Mouse (Mus musculus) heart, adult 8-10 months (tissue): ENCODE data around the gene Saal1. TPM values are rescaled to one million over a fixed set of nuclear protein-coding genes. Genes with fewer than 3 reads are reported as not detected.
"Not testable (repeated sequence)": the region's sequence is repeated elsewhere in the genome, so short reads cannot be mapped to it uniquely, and the experiment has no call there.

ENCODE experiments used
- DNase-seq: peaks from one replicate; pipeline ENCODE4 v3.0.0; 2022; ENCODE audit warnings: low spot score
- total RNA-seq, 4 experiments: library from RNA; stranded (reverse); gene quantifications; 2 replicates each; pipeline ENCODE4 v1.2.4; 2022

Saal1 gene
- 1 to 10 TPM; 3.6 to 4.5 (median 3.9) TPM for total RNA-seq

GRCm38 (mm10) chr7:46710390-46710844, at the start of gene Saal1:
Gene Saal1, minus strand, starts transcription at chr7:46710680.
- DNase-seq = peak; percentile 68

- no peak for DNase-seq
Measured at GRCm38 (mm10) chr7:46751490-46751889, 41.0 kb upstream of the Saal1 start, which contains the start of gene Saa2. Gene Saa2, plus strand, starts transcription at chr7:46751790.

- DNase-seq = peak; percentile 25
Measured at GRCm38 (mm10) chr7:46748459-46748858, 38.0 kb upstream of the Saal1 start.

GRCm38 (mm10) chr7:46746381-46746780, 35.9 kb upstream of the Saal1 start:
- peak; percentile 49 for DNase-seq

- DNase-seq = no peak
Measured at GRCm38 (mm10) chr7:46745816-46746215, 35.3 kb upstream of the Saal1 start.

- DNase-seq = not testable (repeated sequence)
Measured at GRCm38 (mm10) chr7:46742880-46743279, 32.4 kb upstream of the Saal1 start, which contains the start of gene Saa1. Gene Saa1, minus strand, starts transcription at chr7:46742980.

GRCm38 (mm10) chr7:46740041-46740440, 29.6 kb upstream of the Saal1 start:
- not testable (repeated sequence) for DNase-seq

- no peak for DNase-seq
Measured at GRCm38 (mm10) chr7:46738561-46739460, 28.3 kb upstream of the Saal1 start.

GRCm38 (mm10) chr7:46734983-46735382, 24.5 kb upstream of the Saal1 start:
- no peak for DNase-seq

- DNase-seq = no peak
Measured at GRCm38 (mm10) chr7:46732458-46732857, 22.0 kb upstream of the Saal1 start, which contains the start of gene Saa4. Gene Saa4, minus strand, starts transcription at chr7:46732603.

GRCm38 (mm10) chr7:46727584-46727983, 17.1 kb upstream of the Saal1 start:
- DNase-seq = no peak

- DNase-seq = no peak
Measured at GRCm38 (mm10) chr7:46724396-46724795, 13.9 kb upstream of the Saal1 start.

GRCm38 (mm10) chr7:46723849-46724248, 13.4 kb upstream of the Saal1 start:
- no peak for DNase-seq

GRCm38 (mm10) chr7:46723354-46723753, 12.9 kb upstream of the Saal1 start:
- DNase-seq = no peak

- no peak for DNase-seq
Measured at GRCm38 (mm10) chr7:46720460-46720859, 10.0 kb upstream of the Saal1 start.

GRCm38 (mm10) chr7:46719526-46719925, 9.0 kb upstream of the Saal1 start:
- peak; percentile 42 for DNase-seq

GRCm38 (mm10) chr7:46718591-46719270, 8.3 kb upstream of the Saal1 start:
- no peak for DNase-seq

- peak; percentile 23 for DNase-seq
Measured at GRCm38 (mm10) chr7:46716897-46717296, 6.4 kb upstream of the Saal1 start.

- no peak for DNase-seq
Measured at GRCm38 (mm10) chr7:46715600-46715999, 5.1 kb upstream of the Saal1 start, which contains the start of gene Saa3. Gene Saa3, minus strand, starts transcription at chr7:46715700.

GRCm38 (mm10) chr7:46714518-46714917, 4.0 kb upstream of the Saal1 start:
- peak; percentile 50 for DNase-seq

- no peak for DNase-seq
Measured at GRCm38 (mm10) chr7:46712250-46712649, 1.8 kb upstream of the Saal1 start.

GRCm38 (mm10) chr7:46700521-46701025, 9.9 kb downstream of the Saal1 start:
- DNase-seq = no peak
